Mouse (Mus musculus): Measurements from ENCODE around the gene Drg1. TPM values are rescaled to one million over a fixed set of nuclear protein-coding genes. Genes with fewer than 3 reads are reported as not detected.

Gene Drg1
- polyA plus RNA-seq, 1 experiment, result 36.9 TPM

GRCm38 (mm10) chr11:3287921-3288320 lies 21.7 kb upstream of the Drg1 start:
- Histone ChIP-seq H3K27me3 (ENCODE audit: control insufficient read depth, insufficient read depth, low read length) (no peaks in the 10 kb centered on the region), H3K36me3 (ENCODE audit: control insufficient read depth, insufficient read depth, low read length) (no peaks in the 10 kb centered on the region), H3K4me1 (replicated peaks; ENCODE audit: control insufficient read depth, insufficient read depth, low read length) (peaks cover 7% of the 10 kb centered on the region), H3K4me3 (ENCODE audit: control insufficient read depth, insufficient read depth, low read length) (no peak overlapping the region), H3K27ac (ENCODE audit: control insufficient read depth, insufficient read depth, low read length) (no peak overlapping the region)
- no peak for TF ChIP-seq POLR2A (IDR thresholded peaks at IDR 0.05; ENCODE audit: control insufficient read depth, extremely low read depth, insufficient read depth, low read length, poor library complexity)
- TF ChIP-seq CTCF (IDR thresholded peaks at IDR 0.05; ENCODE audit: borderline replicate concordance, control insufficient read depth, extremely low read depth, insufficient read depth, low read length, poor library complexity), result no peak
- no peak for DNase-seq
- 82% methylated on average over 5 of the region's 5 CpGs for WGBS

GRCm38 (mm10) chr11:3287131-3287530 lies 20.9 kb upstream of the Drg1 start:
- H3K27me3 ChIP-seq (ENCODE audit: control insufficient read depth, insufficient read depth, low read length), result no peaks in the 10 kb centered on the region
- WGBS, result 83% methylated on average over 6 of the region's 6 CpGs
- H3K4me1 ChIP-seq (replicated peaks; ENCODE audit: control insufficient read depth, insufficient read depth, low read length), result peaks cover 7% of the 10 kb centered on the region
- no peak overlapping the region for H3K4me3 ChIP-seq (ENCODE audit: control insufficient read depth, insufficient read depth, low read length)
- no peak overlapping the region for H3K27ac ChIP-seq (ENCODE audit: control insufficient read depth, insufficient read depth, low read length)
- TF ChIP-seq CTCF (IDR thresholded peaks at IDR 0.05; ENCODE audit: borderline replicate concordance, control insufficient read depth, extremely low read depth, insufficient read depth, low read length, poor library complexity), result no peak
- TF ChIP-seq POLR2A (IDR thresholded peaks at IDR 0.05; ENCODE audit: control insufficient read depth, extremely low read depth, insufficient read depth, low read length, poor library complexity), result no peak
- no peak for DNase-seq
- no peaks in the 10 kb centered on the region for H3K36me3 ChIP-seq (ENCODE audit: control insufficient read depth, insufficient read depth, low read length)

- WGBS, result 92% methylated on average over 3 of the region's 3 CpGs
- TF ChIP-seq CTCF (IDR thresholded peaks at IDR 0.05; ENCODE audit: borderline replicate concordance, control insufficient read depth, extremely low read depth, insufficient read depth, low read length, poor library complexity), result no peak
- TF ChIP-seq POLR2A (IDR thresholded peaks at IDR 0.05; ENCODE audit: control insufficient read depth, extremely low read depth, insufficient read depth, low read length, poor library complexity), result no peak
- no peaks in the 10 kb centered on the region for H3K27me3 ChIP-seq (ENCODE audit: control insufficient read depth, insufficient read depth, low read length)
- no peak overlapping the region for H3K27ac ChIP-seq (ENCODE audit: control insufficient read depth, insufficient read depth, low read length)
- peaks cover 7% of the 10 kb centered on the region for H3K4me1 ChIP-seq (replicated peaks; ENCODE audit: control insufficient read depth, insufficient read depth, low read length)
- DNase-seq, result no peak
- H3K36me3 ChIP-seq (ENCODE audit: control insufficient read depth, insufficient read depth, low read length), result no peaks in the 10 kb centered on the region
- no peak overlapping the region for H3K4me3 ChIP-seq (ENCODE audit: control insufficient read depth, insufficient read depth, low read length)
Observed at GRCm38 (mm10) chr11:3285940-3286339, 19.7 kb upstream of the Drg1 start.

- TF ChIP-seq POLR2A (IDR thresholded peaks at IDR 0.05; ENCODE audit: control insufficient read depth, extremely low read depth, insufficient read depth, low read length, poor library complexity) (no peak), CTCF (IDR thresholded peaks at IDR 0.05; ENCODE audit: borderline replicate concordance, control insufficient read depth, extremely low read depth, insufficient read depth, low read length, poor library complexity) (no peak)
- H3K36me3 ChIP-seq (ENCODE audit: control insufficient read depth, insufficient read depth, low read length), result no peaks in the 10 kb centered on the region
- H3K4me1 ChIP-seq (replicated peaks; ENCODE audit: control insufficient read depth, insufficient read depth, low read length), result peaks cover 4% of the 10 kb centered on the region
- no peaks in the 10 kb centered on the region for H3K27me3 ChIP-seq (ENCODE audit: control insufficient read depth, insufficient read depth, low read length)
- 97% methylated on average over 6 of the region's 6 CpGs for WGBS
- DNase-seq, result no peak
- H3K4me3 ChIP-seq (ENCODE audit: control insufficient read depth, insufficient read depth, low read length), result no peak overlapping the region
- H3K27ac ChIP-seq (ENCODE audit: control insufficient read depth, insufficient read depth, low read length), result no peak overlapping the region
Observed at GRCm38 (mm10) chr11:3283645-3284044, 17.4 kb upstream of the Drg1 start.

DNA sequence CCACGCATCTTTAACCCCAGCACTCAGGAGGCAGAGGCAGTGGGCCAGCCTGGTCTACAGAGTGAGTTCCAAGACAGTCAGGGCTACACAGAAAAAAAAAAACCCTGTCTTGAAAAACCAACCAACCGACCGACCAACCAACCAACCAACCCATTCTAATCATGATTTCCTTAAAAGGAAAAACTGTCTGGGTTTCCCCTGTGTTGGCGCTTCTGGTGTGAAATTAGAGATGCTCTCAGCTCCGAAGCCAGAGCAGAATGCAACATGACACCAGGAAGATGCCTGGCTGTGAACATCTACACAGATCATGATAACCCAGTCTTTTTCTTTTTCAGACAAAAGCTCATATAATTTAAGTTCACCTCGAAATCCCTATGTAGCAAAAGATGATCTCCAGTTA lies 16.7 kb upstream of the Drg1 start:
- Histone ChIP-seq H3K4me1 (replicated peaks; ENCODE audit: control insufficient read depth, insufficient read depth, low read length) (no peaks in the 10 kb centered on the region), H3K36me3 (ENCODE audit: control insufficient read depth, insufficient read depth, low read length) (no peaks in the 10 kb centered on the region), H3K4me3 (ENCODE audit: control insufficient read depth, insufficient read depth, low read length) (no peak overlapping the region), H3K27ac (ENCODE audit: control insufficient read depth, insufficient read depth, low read length) (no peak overlapping the region), H3K27me3 (ENCODE audit: control insufficient read depth, insufficient read depth, low read length) (no peaks in the 10 kb centered on the region)
- WGBS, result 91% methylated on average over 6 of the region's 6 CpGs
- TF ChIP-seq POLR2A (IDR thresholded peaks at IDR 0.05; ENCODE audit: control insufficient read depth, extremely low read depth, insufficient read depth, low read length, poor library complexity), result no peak
- no peak for DNase-seq

DNA sequence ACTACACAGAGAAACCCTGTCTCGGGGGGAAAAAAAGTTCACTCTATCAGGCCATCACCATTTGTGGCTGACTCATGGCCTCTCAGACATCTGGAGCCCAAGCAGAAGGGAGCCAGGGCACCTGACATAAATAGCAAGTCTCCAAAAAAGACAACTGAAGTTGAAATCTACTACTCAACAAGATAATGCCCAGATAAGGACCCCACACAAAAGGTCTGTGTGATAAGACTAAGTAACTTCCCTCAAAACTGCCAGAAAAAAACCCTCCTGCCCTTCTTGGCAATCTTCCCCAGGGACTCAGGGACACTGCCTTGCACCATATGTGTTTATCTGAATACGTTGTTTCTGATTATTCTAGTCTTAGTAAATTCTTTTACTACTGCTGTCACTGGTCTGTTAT lies 13.5 kb upstream of the Drg1 start:
- no peaks in the 10 kb centered on the region for H3K27me3 ChIP-seq (ENCODE audit: control insufficient read depth, insufficient read depth, low read length)
- DNase-seq, result no peak
- H3K4me3 ChIP-seq (ENCODE audit: control insufficient read depth, insufficient read depth, low read length), result no peak overlapping the region
- H3K27ac ChIP-seq (ENCODE audit: control insufficient read depth, insufficient read depth, low read length), result no peak overlapping the region
- H3K4me1 ChIP-seq (replicated peaks; ENCODE audit: control insufficient read depth, insufficient read depth, low read length), result no peaks in the 10 kb centered on the region
- no peak for TF ChIP-seq CTCF (IDR thresholded peaks at IDR 0.05; ENCODE audit: borderline replicate concordance, control insufficient read depth, extremely low read depth, insufficient read depth, low read length, poor library complexity)
- no peak for TF ChIP-seq POLR2A (IDR thresholded peaks at IDR 0.05; ENCODE audit: control insufficient read depth, extremely low read depth, insufficient read depth, low read length, poor library complexity)
- no peaks in the 10 kb centered on the region for H3K36me3 ChIP-seq (ENCODE audit: control insufficient read depth, insufficient read depth, low read length)
- WGBS, result 72% methylated on average over 2 of the region's 2 CpGs

GRCm38 (mm10) chr11:3278351-3278750 lies 12.1 kb upstream of the Drg1 start:
- TF ChIP-seq CTCF (IDR thresholded peaks at IDR 0.05; ENCODE audit: borderline replicate concordance, control insufficient read depth, extremely low read depth, insufficient read depth, low read length, poor library complexity) (no peak), POLR2A (IDR thresholded peaks at IDR 0.05; ENCODE audit: control insufficient read depth, extremely low read depth, insufficient read depth, low read length, poor library complexity) (no peak)
- Histone ChIP-seq H3K36me3 (ENCODE audit: control insufficient read depth, insufficient read depth, low read length) (no peaks in the 10 kb centered on the region), H3K4me1 (replicated peaks; ENCODE audit: control insufficient read depth, insufficient read depth, low read length) (no peaks in the 10 kb centered on the region), H3K27ac (ENCODE audit: control insufficient read depth, insufficient read depth, low read length) (no peak overlapping the region), H3K27me3 (ENCODE audit: control insufficient read depth, insufficient read depth, low read length) (no peaks in the 10 kb centered on the region), H3K4me3 (ENCODE audit: control insufficient read depth, insufficient read depth, low read length) (no peak overlapping the region)
- WGBS, result 86% methylated on average over 5 of the region's 5 CpGs
- no peak for DNase-seq

All from thymus, adult 2 months (tissue).